Mouse (Mus musculus): ENCODE measurements at regions not wholly inside any gene's neighbourhood (a gene's known extent, or its start where the extent isn't known, plus 50 kb on each side); places are given as distances from the start of the nearest gene placed in this dataset.

GRCm38 (mm10) chr10:125795323-125795722, 170.6 kb upstream of the Lrig3 start:
- no peak for DNase-seq

DNA sequence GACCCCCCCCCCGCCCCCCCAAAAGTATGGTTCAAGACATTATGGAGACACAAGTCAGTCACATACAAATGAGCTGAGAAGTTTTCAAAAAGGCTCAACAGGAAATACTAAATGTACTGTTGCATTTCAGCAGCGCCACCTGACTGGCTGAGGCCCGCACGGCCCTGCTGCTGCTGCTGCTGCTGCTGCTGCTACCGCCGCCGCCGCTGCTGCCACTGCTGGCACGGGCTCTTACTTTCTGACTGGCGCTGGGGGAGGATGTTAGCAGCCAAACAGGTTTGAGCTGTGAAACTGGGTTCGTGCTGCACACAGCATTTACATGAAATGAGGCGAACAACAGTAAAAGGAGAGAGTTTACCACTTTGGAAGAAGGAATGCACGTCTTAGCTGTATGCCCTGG, 167.3 kb upstream of the Lrig3 start:
- peak; percentile 11 for DNase-seq

DNA sequence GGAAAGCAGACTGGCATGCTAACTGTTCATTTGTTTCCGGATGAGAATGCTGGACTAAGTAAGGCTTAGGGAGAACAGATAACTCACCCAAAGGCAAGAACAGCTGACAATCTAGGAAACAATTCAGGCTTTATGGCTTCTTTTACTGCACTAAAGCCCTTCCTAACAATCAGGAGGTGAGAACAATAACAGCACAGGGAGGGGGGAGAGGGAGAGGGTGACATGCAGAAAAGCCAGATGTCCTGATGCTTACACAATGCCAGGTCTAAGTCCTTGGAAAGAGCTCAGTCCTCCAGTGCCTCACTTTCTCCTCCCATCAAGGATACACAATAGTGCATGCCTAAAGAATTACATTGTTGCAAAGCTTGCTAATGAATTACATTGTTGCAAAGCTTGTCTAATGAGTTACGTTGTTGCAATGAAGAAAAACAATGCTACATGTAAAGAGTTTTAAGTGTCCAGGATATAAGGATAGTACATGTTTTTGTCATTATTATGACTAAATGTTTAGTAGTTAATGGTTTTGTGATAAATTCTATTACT, 165.3 kb upstream of the Lrig3 start:
- no peak for DNase-seq

DNA sequence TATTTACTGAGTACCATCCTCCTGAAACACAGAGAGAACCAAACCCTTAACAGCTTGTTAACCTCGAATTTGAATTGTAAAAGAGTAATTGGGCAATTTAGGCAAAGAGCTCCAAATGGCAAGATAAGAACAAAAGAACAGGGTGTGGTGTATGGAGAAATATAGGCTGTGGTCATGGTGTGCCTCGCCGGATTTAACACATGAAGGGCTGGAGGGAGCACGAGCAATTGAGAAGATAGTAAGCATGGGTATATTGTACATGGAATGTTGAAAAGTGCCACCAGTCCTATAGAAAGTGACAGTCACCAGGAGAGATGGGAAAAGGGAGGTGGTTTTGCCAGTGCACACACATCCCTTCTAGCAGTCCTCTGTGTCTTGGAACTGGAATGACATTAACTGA, 164.5 kb upstream of the Lrig3 start:
- no peak for DNase-seq

- no peak for DNase-seq
Measured at GRCm38 (mm10) chr10:125802923-125803583, 162.9 kb upstream of the Lrig3 start.

- no peak for DNase-seq
Measured at GRCm38 (mm10) chr10:125809763-125810361, 156.1 kb upstream of the Lrig3 start.

GRCm38 (mm10) chr10:125810590-125810989, 155.4 kb upstream of the Lrig3 start:
- no peak for DNase-seq

DNA sequence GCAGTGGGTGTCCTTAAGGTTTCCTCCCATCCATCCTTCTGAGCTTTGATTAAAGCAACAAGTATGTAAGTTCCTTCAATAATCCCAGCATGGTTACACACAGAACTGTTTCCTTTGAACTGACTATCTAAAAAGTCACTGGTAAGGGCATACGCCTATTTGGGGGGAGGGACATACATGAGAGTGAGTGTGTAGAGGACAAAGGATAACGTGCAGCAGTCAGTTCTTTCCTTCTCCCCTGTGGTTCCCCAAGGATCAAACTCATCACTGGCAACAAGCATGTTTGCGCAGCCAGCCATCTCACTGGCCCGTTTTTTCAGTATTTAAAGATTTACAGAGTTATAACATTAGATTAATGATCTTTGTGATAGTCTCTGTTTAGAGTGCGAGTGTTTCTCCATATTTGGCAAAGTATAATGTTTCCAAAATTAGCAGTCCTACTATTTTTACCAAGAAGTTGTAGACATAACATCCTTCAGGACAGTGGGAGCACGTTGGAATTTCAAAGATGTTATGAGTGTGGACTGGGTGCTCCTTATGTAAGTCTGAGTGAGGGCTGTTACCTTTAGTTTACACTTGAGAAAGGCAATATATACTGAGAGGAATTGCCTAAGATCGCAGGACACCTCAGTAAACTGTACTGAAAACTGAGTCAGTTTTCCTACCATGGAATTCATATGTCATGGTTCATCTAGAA, 151.6 kb upstream of the Lrig3 start:
- no peak for DNase-seq

- DNase-seq: no peak
Measured at GRCm38 (mm10) chr10:125832134-125832533, 133.8 kb upstream of the Lrig3 start.

GRCm38 (mm10) chr10:125832764-125833163, 133.2 kb upstream of the Lrig3 start:
- no peak for DNase-seq

DNA sequence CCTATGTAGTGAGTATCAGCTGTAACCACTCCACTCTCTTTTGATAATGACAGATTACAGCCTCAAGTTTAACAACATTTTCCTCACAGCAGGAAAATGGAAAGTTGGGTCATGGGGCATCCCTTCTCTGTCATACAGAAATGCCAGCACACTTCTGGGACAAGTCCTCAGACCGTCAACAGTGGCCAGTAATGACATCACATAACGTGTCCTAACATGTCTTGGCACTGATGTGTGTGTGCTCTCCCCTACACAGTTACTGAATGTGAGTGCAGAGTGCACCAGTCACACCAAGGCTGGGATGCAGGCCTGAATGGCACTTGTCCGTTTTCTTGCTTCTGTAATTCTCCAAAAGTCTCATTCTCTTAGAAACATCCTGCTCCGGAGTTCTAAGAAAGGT, 132.0 kb upstream of the Lrig3 start:
- no peak for DNase-seq

- no peak for DNase-seq
Measured at GRCm38 (mm10) chr10:125838982-125839381, 127.0 kb upstream of the Lrig3 start.

- DNase-seq: no peak
Measured at GRCm38 (mm10) chr10:125839621-125840141, 126.3 kb upstream of the Lrig3 start.

DNA sequence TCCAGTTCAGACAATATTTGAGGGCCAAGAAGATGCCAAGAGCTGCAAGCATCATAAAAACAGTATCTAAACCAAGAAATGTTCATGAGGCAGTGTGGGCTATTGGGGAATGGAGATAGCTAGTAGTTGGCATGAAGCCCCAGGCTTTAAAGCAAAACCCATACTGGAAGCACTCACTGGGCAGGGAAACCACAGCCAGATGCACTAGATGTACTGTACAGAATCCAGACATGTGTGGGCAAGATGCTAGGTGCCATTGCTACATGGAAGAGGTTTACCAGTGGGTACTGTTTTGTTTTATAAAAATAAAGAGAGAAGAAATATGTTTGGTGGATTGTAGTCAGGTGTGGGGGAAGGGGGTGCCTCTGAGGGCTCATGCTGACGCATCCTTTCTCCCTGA, 125.6 kb upstream of the Lrig3 start:
- no peak for DNase-seq

DNA sequence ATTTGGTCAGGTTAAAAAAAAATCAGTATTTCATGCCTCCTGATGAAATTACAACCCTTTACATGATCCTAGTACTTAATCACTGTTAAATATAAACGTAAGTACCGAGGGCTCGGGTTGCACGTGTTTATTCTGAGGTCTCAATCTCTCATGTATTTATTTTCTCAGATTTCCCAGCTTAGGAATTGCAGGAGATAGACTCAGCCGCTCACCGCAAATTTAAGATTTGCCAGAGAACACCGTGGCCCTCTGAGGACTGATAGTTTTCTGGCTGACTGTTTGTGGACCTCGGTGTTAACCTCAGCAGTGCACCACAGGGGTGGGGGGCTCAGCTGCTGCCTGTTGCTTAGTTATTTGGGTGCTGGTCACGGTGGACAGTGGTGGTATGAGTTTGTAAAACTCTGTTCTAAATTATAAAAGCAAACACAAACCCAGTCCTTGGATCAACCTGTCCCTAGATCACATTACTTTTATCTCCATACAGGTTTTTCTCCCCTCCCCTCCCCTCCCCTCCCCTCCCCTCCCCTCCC, 121.6 kb upstream of the Lrig3 start:
- no peak for DNase-seq

DNA sequence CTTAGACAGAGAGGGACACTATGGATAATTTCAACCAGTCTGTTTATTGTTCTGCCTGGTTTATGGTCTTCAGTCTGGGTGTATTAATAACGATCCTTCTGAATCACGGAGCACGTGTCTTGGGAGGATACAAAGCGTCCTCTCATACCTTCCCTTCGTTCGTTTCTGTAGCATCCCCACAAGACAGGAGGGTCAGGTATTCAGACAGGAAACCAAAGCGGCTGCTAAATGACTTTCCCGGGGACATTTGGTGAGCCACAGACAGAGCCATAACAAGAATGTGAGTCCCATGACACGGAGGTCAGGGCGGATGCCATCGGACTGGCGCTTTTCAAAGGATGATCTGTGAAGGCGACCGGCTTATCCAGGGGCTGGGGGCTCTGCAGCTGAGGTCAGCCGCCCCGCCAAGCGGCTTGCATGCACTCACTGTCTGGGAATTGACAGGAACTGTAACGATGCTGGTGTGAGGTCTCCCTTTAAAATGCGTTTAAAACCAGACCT, 120.9 kb upstream of the Lrig3 start:
- no peak for DNase-seq

DNA sequence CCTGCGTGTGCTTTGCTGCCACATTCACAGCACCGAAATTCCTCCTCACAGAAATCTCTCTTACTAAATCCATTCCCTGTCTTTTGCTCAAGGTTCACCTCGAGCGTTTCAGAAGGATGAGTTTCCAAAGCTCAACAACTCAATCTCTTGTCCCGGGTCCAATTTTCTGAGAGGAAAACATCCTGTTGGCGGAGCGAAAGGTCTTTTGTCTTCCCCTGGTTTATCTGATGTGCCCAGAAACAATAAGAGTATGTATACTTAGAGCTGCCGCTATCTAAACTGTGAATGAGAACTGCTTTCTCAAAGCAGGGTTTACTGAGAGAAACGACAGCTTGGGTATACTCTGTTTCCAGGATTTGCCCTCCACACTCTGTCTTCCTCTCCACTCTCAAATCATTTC, 115.6 kb upstream of the Lrig3 start:
- DNase-seq: no peak

DNA sequence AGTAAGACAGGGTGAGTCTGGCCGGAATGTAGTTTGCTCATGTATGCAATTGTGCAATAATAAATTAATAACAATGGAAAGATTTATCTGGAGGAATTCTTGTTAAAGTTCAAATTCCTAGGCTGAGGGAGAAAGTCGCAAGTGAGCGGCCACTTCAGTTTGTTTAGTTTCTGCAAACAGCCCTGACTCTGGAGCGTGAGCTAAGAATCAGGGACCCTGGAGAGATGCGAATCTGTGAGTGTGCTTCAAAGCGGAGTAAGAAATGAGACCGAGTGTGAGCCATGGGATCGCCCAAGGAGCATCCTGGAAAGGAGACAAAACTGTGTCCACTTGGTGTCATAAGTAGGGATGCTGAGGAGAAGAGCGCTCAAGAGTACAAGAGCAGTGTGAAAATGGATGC, 104.2 kb upstream of the Lrig3 start:
- no peak for DNase-seq

- no peak for DNase-seq
Measured at GRCm38 (mm10) chr10:125866346-125866745, 99.6 kb upstream of the Lrig3 start.

DNA sequence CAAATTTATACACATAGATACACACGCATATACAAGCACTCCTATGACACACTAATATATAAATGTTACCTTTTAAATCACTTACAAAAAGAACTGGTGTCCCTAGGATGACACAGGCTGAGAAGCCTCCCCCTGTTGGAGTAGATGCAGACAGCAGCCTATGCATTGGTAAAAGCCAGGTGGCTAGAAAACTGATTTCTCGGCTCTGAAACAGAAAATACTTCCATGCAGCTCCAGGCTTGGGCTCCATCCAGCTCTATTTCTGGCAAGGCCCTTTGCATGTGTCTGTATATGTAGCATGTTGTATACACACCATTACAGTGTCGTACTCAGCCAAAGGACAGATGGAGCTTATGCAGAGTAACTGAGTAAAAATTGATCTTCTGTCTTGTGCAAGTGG, 81.4 kb upstream of the Lrig3 start:
- no peak for DNase-seq

DNA sequence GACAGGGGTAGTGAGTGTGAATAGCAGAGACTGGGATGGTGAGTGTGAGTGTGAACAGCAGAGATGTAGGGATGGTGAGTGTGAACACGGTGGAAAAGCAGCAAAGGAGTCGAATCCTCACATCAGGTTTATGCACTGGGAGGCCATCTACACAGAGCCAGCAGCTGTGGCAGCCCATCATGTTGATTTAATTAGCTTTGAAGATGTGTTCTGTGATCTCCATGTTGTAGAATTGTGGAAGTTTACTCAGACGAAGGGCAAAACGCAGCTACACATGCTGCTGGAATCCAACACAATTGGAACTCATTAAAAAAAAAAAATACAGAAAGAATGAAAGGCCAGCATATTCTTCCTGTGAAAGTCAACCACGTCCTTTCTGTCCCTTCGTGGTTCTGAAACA, 80.2 kb upstream of the Lrig3 start:
- no peak for DNase-seq

DNA sequence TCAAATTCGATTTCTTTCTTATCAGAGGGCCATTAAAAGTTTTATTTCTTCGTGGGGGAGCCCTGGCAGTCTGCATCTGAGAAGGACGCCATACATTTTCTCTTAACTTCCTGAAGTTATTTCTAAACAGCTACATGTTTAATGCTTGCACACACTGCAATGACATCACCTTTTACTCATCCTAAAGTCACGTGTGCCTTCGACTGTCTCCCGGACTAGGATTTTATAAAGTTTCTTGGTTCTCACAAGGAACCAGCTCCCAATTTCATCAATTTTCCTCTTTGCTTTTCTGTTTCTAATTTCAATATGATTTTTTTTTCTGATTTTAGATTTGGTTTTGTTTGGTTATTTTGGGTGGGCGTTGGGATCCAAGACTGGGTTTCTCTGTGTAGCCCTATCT, 73.8 kb upstream of the Lrig3 start:
- DNase-seq: no peak

DNA sequence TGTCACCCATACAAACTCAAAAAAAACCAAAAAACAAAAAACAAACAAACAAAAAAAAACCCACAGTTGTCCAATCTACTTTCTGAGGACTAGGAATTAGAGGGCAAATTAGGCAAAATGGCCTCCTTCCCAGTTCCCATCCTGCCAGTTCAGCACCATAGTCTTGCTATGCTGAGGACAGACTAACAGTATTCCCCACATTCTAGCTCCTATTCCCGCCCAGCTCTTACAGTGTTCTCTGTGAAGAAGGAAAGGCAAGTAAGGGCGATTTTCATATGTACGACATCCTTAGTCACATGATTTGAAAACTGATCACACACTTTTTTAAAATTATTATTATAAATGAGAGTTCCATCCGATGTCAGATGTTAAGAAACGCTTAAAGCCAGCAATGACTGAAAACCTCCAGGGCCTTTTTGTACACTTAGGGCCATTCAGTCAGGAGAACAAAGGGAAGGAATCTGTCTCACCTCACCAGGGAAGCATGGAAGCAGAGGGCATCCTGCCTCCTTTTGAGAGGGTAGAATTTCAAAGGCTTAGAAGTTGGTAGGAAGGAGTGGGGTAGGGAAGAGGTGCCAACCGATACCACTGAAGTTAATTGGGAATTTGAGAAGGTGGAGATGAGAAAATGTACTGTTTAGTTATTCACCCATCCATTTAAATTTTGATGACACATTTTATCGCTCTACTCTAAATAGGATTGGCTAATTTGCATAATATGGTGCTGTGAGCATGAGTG, 70.1 kb upstream of the Lrig3 start:
- no peak for DNase-seq
